Mouse (Mus musculus) G1E (cell line): ENCODE measurements around the gene Cstb.

Experiments
- CTCF ChIP-seq: IDR thresholded peaks from 2 replicates; pipeline ENCODE4 v1.5.1; 2012; ENCODE audit warnings: low read depth, low read length, inconsistent platforms, mixed read lengths
- GATA1 ChIP-seq: IDR thresholded peaks from 2 replicates; pipeline ENCODE4 v1.6.1; 2012; ENCODE audit warnings: borderline replicate concordance, low read length, inconsistent platforms, mixed read lengths
- GATA2 ChIP-seq: IDR thresholded peaks from 2 replicates; pipeline ENCODE4 v1.6.1; 2012; ENCODE audit warnings: low read depth, low read length, inconsistent platforms, borderline replicate concordance
- TAL1 ChIP-seq: conservative IDR thresholded peaks from 2 replicates; pipeline ENCODE4 v1.6.1; 2012; ENCODE audit warnings: low read depth, low read length, inconsistent platforms, mixed read lengths

GRCm38 (mm10) chr10:78464792-78465207 lies 39.3 kb downstream of the Cstb start, which contains the start of gene Pdxk:
- no peak for TF ChIP-seq CTCF
- TF ChIP-seq TAL1: no peak
- TF ChIP-seq GATA2: no peak
- no peak for TF ChIP-seq GATA1
